Mouse (Mus musculus): ENCODE results near the gene Ablim2.

Ablim2 gene

GRCm38 (mm10) chr5:35907633-35908426, 150.2 kb downstream of the Ablim2 start:
- DNase-seq (ENCODE audit: extremely low read depth, low read depth), result no peak

DNA sequence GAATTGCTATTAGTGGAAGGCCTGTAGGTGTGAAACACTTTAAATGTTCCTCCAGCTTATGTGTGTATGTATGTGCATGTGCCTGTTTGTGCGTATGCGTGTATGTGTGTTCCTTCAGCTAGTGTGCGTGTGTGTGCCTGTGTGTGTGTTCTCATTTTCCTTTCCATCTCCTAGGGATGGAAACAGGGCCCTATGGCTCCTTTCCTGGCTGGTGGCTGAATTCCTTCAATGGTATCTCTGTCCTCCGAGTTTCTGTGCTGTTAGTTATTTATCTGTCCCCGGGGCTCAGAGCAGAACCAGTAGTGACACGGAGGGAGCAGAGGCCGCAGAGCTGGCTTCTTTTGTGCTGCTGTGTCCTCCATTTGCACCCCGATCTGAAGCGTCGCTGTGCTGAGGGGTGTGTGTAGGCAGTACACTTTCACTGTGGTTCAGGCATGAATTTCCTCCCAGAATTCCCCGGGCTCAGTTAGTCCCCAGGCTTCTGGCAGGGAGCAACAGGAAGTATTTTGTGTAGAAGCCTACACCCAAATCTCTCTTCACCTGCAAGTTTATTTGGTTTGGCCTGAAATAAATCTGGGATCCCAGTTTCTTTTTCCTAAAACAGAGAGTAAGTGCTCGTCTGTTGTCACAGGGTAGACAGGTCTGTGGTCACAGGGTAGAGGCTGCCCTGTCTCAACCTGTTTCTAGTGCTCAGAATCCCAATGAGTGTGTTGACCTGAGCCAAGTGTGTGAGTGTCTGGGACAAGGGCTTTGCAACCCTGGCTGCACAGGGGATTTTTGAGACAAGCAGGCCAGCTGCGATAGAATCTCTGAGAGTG, 151.2 kb downstream of the Ablim2 start:
- DNase-seq (ENCODE audit: extremely low read depth, low read depth), result no peak

- no peak for DNase-seq (ENCODE audit: extremely low read depth, low read depth)
Measured at GRCm38 (mm10) chr5:35915629-35916300, 158.1 kb downstream of the Ablim2 start.

DNA sequence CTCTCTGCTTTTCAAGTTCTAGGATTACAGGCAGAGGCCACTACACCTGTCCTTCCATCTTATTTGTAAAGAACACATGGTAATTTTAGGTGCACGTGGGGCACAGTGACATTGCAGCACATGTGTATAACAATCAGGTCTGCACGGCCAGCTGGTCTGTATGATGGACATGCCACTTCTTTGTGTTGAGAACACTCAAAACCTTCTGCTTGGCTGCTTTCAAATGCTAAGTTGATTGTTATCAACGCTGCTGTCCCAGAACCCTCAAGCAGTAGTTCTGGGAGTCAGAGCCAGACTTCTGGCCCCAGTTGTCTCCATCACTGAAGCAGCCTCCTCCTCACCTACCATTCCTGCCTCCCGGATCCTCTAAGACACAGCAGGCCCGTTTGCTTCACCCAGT, 159.0 kb downstream of the Ablim2 start:
- DNase-seq (ENCODE audit: extremely low read depth, low read depth), result no peak

- no peak for DNase-seq (ENCODE audit: extremely low read depth, low read depth)
Measured at GRCm38 (mm10) chr5:35918387-35918786, 160.7 kb downstream of the Ablim2 start.

GRCm38 (mm10) chr5:35920076-35920475, 162.4 kb downstream of the Ablim2 start:
- no peak for DNase-seq (ENCODE audit: extremely low read depth, low read depth)

GRCm38 (mm10) chr5:35920557-35920956, 162.9 kb downstream of the Ablim2 start:
- DNase-seq (ENCODE audit: extremely low read depth, low read depth), result no peak

GRCm38 (mm10) chr5:35921141-35921540, 163.5 kb downstream of the Ablim2 start:
- DNase-seq (ENCODE audit: extremely low read depth, low read depth), result no peak

- DNase-seq (ENCODE audit: extremely low read depth, low read depth), result no peak
Measured at GRCm38 (mm10) chr5:35921595-35922254, 164.0 kb downstream of the Ablim2 start.

GRCm38 (mm10) chr5:35923448-35923847, 165.8 kb downstream of the Ablim2 start:
- DNase-seq (ENCODE audit: extremely low read depth, low read depth), result no peak

- DNase-seq (ENCODE audit: extremely low read depth, low read depth), result no peak
Measured at GRCm38 (mm10) chr5:35925171-35925634, 167.5 kb downstream of the Ablim2 start.

DNA sequence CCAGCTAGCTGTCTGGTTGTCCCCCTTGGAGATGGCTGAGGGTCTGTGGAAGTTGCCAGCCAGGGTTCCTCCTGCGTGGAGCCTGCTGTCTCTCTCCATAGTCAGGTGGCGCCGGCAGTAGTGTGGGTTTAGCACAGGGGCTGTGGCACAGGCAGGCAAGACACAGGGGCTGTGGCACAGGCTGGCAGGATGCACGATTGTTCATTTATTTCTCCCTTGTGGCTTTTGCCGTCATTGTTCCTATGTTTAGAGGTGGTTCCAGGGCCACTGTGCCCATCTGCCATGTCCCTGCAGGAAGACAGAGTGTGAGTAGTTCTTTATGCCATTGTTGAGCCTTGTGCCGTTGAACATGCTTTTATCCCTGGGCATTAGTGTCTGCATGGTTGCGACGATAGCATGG, 168.8 kb downstream of the Ablim2 start:
- DNase-seq (ENCODE audit: extremely low read depth, low read depth), result no peak

DNA sequence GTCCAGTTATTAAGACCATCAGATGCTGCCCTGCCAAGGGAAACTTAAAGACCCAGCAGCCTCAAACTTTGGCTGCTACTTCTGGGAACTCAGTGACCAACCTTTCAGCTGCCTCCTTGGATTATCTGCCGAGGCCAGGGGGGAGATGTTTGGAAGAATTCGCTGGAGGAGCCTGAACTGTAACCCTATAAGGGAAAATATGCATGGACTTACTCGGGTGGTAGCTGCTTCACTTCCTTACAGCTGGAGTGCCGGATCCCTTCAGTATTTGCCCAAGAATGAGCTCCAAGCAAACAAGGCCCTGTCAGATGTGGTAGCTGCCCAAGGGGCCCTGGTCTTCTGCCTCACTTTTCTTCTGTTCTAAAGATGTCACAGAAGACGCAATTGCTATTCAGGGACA, 173.6 kb downstream of the Ablim2 start:
- DNase-seq (ENCODE audit: extremely low read depth, low read depth), result no peak

DNA sequence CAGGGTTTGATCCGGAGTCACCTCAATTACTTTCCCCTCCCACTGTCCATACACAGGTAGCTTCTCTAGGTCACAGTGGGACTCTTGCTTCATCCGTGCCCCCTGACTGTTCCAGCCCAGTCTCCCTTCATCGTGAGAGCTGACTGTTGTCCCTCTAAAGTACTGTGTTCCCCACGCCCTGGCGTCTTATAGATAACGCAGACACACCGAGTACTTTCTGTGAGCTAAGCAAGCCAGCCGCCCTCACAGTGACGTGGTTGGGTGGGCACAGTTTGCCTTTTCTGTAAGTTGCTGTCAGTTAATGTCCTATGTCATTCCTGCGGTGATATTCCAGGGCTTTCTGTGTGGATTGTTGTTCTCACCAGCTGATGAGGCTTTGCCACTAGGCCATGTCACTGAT, 175.4 kb downstream of the Ablim2 start:
- no peak for DNase-seq (ENCODE audit: extremely low read depth, low read depth)

Measured in MEL-GATA-1-ER (cell line).